Mouse (Mus musculus) C2C12 (cell line): ENCODE data around the gene Arhgap4.

ENCODE experiments used
- CEBPB ChIP-seq: IDR thresholded peaks from one replicate; pipeline ENCODE4 v1.6.1; 2011; ENCODE audit warnings: low read depth, mild to moderate bottlenecking, control low read depth, moderate library complexity
- CTCF ChIP-seq: IDR thresholded peaks from one replicate; pipeline ENCODE4 v1.5.1; 2011; ENCODE audit not compliant: control insufficient read depth, insufficient read depth, insufficient read length
- MYOG ChIP-seq: IDR thresholded peaks from one replicate; pipeline ENCODE4 v1.6.1; 2011; ENCODE audit not compliant: control insufficient read depth, insufficient read length; ENCODE audit errors: extremely low read depth

DNA sequence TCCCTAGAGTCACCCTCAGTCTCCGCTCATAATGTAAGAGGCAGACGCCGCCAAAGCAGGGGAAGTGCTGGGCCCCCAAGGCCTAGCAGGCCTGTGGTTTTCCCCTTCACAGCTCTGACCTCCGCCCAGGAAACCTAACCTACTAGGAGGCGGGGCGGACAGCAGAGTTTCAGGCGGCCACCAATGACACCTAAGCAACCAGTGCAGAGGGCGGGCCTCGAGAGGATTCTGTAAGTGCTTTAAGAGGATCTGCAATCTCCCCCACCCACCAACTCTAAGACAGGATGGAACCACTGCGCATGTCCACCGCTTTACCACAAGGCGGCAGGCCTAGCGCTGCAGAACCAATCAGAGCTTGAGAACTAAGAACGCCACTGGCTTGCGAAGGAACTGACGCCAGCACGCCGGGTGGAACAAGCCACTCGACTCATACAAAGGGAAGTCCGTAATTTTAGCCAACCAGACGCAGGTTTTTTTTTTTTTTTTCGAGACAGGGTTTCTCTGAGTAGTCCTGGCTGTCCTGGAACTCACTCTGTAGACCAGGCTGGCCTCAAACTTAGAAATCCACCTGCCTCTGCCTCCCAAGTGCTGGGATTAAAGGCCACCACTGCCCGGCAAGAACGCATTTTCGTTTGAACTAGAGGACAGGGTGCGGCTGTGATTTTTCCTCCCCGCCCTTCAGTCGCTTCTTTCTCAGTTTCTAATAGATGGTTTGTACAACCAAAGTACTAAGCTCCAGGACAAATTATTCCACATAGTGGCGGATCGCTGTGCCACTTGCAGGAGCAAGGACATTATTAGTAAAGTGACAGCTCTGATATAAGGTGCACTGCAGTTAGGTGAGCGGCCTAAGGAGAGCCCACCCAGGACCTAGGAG is 6.6 kb downstream of the Arhgap4 start:
- TF ChIP-seq CTCF, result no peak
- TF ChIP-seq MYOG, result no peak
- no peak for TF ChIP-seq CEBPB
